Mouse (Mus musculus): ENCODE results near the gene Dok1. TPM values are rescaled to one million over a fixed set of nuclear protein-coding genes. Genes with fewer than 3 reads are reported as not detected.

The Dok1 gene
- total and polyA plus RNA-seq, 3 experiments = 18.7 to 22.3 TPM; not detected in 1

DNA sequence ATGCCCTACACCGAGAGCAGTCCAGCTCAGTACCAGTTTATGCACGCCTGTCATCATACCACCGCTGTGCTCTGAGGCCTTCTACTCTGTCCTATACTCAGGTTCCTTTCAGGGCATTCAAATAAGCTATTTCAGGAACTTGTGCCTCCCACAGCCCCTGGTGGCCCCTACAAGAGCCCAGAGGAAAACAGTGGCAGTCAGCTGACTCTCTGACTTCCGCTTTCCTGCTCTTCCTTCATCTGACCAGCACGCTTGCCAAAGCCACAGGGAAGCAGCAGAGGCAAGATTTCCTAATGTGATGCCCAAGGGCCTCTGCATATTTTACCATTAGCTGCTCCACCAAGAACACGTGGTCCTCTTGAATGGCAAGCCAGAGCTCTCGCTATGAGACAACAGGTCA is 28.4 kb downstream of the Dok1 start (continued):
- TF ChIP-seq POLR2A (IDR thresholded peaks at IDR 0.05; ENCODE audit: control insufficient read depth in 1 of 2, insufficient read depth in 1 of 2, low read depth in 1 of 2, low read length in 2 of 2, poor library complexity in 1 of 2) (peak in 1 of 2 experiments; percentile 63; a peak in 2 of 4 replicates), USF2 (IDR thresholded peaks at IDR 0.05; ENCODE audit: borderline replicate concordance in 1 of 2, insufficient read depth in 1 of 2, low read depth in 1 of 2, low read length in 2 of 2) (peak in 1 of 2 experiments; percentile 74; a peak in 2 of 4 replicates), MYB (IDR thresholded peaks at IDR 0.05; ENCODE audit: low read depth, low read length) (no peak), NRF1 (IDR thresholded peaks at IDR 0.05; ENCODE audit: insufficient read depth, low read depth, low read length, poor library complexity, severe bottlenecking) (no peak), TAL1 (IDR thresholded peaks at IDR 0.05; ENCODE audit: low read length) (no peak), HCFC1 (IDR thresholded peaks at IDR 0.05; ENCODE audit: low read depth, low read length) (peak; percentile 73), NELFE (IDR thresholded peaks at IDR 0.05; ENCODE audit: low read depth, low read length) (peak; percentile 56), RCOR1 (IDR thresholded peaks at IDR 0.05; ENCODE audit: low read depth, low read length) (peak; percentile 47; the same call in 1 of the 2 replicates), MEF2A (IDR thresholded peaks at IDR 0.05; ENCODE audit: extremely low read depth, insufficient replicate concordance, low read depth, low read length, poor library complexity, severe bottlenecking) (peak; percentile 65; the same call in 1 of the 2 replicates), MYC (IDR thresholded peaks at IDR 0.05; ENCODE audit: low read depth, low read length) (peak; percentile 89), TBP (IDR thresholded peaks at IDR 0.05; ENCODE audit: low read depth, low read length) (peak; percentile 73), MAZ (IDR thresholded peaks at IDR 0.05; ENCODE audit: low read depth, low read length) (0 out of 2 replicates have a peak, but pooled peaks have one; percentile 44)

DNA sequence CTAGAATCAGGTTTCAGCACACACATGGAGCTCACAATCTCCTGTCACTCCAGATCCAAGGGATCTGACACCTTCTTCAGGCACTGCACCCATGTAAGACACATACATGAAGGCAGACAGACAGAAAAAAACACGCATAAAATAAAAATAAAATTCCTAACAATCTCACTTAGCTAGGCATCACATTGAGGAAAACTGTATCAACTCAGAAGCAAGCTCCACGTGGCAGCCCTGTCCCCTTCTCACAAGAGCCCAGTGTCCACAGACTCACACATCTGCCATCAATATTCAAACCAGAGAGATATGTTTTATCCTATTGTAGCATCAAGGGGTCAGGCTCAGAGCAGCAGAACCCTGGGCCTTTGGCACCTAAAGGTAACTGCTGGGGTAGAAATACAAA is 29.0 kb downstream of the Dok1 start:
- TF ChIP-seq ETS1 (IDR thresholded peaks at IDR 0.05; ENCODE audit: low read depth, low read length) (no peak), NRF1 (IDR thresholded peaks at IDR 0.05; ENCODE audit: insufficient read depth, low read depth, low read length, poor library complexity, severe bottlenecking) (no peak), USF1 (IDR thresholded peaks at IDR 0.05; ENCODE audit: low read depth, low read length) (no peak)
- Histone ChIP-seq H3K79me2 (ENCODE audit: control insufficient read depth, insufficient read depth, low read length, poor library complexity) (no peaks in the 10 kb centered on the region), H3K9me3 (replicated peaks; ENCODE audit: insufficient read depth, low read length) (no peaks in the 10 kb centered on the region), H3K9ac (ENCODE audit: control insufficient read depth, low read depth, low read length, poor library complexity, severe bottlenecking) (peak overlapping the region; percentile 48), H3K27ac (ENCODE audit: control insufficient read depth, low read depth, low read length) (peak overlapping the region; percentile 54), H3K4me3 (ENCODE audit: control insufficient read depth in 1 of 2, insufficient read depth in 1 of 2, low read depth in 2 of 2, low read length in 2 of 2) (peak overlapping the region; percentile 14 to 15; a peak in 2 of 4 replicates), H3K36me3 (ENCODE audit: control insufficient read depth in 1 of 2, insufficient read depth in 2 of 2, low read length in 2 of 2) (peaks cover 0 to 27% of the 10 kb centered on the region in 2 experiments; a peak in 2 of 4 replicates), H3K27me3 (ENCODE audit: control insufficient read depth in 1 of 2, insufficient read depth in 2 of 2, low read length in 2 of 2) (no peaks in the 10 kb centered on the region), H3K4me1 (ENCODE audit: control insufficient read depth in 1 of 2, insufficient read depth in 2 of 2, low read length in 2 of 2) (peaks cover 16 to 33% of the 10 kb centered on the region in 2 experiments)
- DNase-seq (ENCODE audit: low read depth, low spot score) = no peak

DNA sequence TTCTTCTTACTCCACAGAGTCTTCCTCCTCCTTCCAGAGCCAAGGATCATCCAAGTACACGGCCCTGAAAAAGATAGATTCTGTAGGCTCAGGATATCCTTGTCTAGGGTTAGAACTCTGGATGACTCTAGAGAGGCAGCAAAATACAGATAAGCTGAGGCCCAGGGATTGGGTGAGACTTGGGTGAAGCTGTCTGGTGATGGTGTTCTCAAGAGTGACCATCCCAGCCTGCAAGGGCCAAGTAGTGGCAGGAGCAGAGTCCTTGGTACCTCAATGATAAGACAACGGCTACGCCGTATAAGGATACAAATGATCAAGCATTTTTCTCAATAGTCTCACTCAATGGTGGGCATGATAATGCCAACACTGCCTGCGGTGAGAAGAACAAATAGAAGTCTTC is 29.4 kb downstream of the Dok1 start:
- no peak for DNase-seq (ENCODE audit: low read depth, low spot score)
- Histone ChIP-seq H3K4me1 (ENCODE audit: control insufficient read depth in 1 of 2, insufficient read depth in 2 of 2, low read length in 2 of 2) (peaks cover 14 to 28% of the 10 kb centered on the region in 2 experiments), H3K9me3 (replicated peaks; ENCODE audit: insufficient read depth, low read length) (no peaks in the 10 kb centered on the region), H3K36me3 (ENCODE audit: control insufficient read depth in 1 of 2, insufficient read depth in 2 of 2, low read length in 2 of 2) (peaks cover 0 to 22% of the 10 kb centered on the region in 2 experiments; a peak in 2 of 4 replicates), H3K27me3 (ENCODE audit: control insufficient read depth in 1 of 2, insufficient read depth in 2 of 2, low read length in 2 of 2) (no peaks in the 10 kb centered on the region), H3K27ac (ENCODE audit: control insufficient read depth, low read depth, low read length) (no peak overlapping the region), H3K4me3 (ENCODE audit: control insufficient read depth in 1 of 2, insufficient read depth in 1 of 2, low read depth in 2 of 2, low read length in 2 of 2) (no peak overlapping the region), H3K9ac (ENCODE audit: control insufficient read depth, low read depth, low read length, poor library complexity, severe bottlenecking) (no peak overlapping the region), H3K79me2 (ENCODE audit: control insufficient read depth, insufficient read depth, low read length, poor library complexity) (no peaks in the 10 kb centered on the region)
- TF ChIP-seq MAX (IDR thresholded peaks at IDR 0.05; ENCODE audit: low read length) (no peak), POLR2AphosphoS5 (IDR thresholded peaks at IDR 0.05; ENCODE audit: borderline replicate concordance, low read depth, low read length) (no peak), MYC (IDR thresholded peaks at IDR 0.05; ENCODE audit: low read depth, low read length) (no peak), GATA1 (IDR thresholded peaks at IDR 0.05; ENCODE audit: low read depth, low read length) (0 out of 2 replicates have a peak, but pooled peaks have one; percentile 14), USF1 (IDR thresholded peaks at IDR 0.05; ENCODE audit: low read depth, low read length) (no peak), E2F4 (IDR thresholded peaks at IDR 0.05; ENCODE audit: borderline replicate concordance, low read depth, low read length) (no peak), TAL1 (IDR thresholded peaks at IDR 0.05; ENCODE audit: low read length) (no peak)
